Mouse (Mus musculus): ENCODE measurements around the gene Sik2. TPM values are rescaled to one million over a fixed set of nuclear protein-coding genes. Genes with fewer than 3 reads are reported as not detected.

The Sik2 gene
- total RNA-seq, 2 experiments from 2014 or later = 13.2 to 41.0 TPM

GRCm38 (mm10) chr9:51006846-51007245 is 2.0 kb downstream of the Sik2 start:
- peak; percentile 59; the same call in 1 of the 2 replicates for ATAC-seq (replicated peaks; ENCODE audit: low FRiP score, low TSS enrichment, poor library complexity, severe bottlenecking)

DNA sequence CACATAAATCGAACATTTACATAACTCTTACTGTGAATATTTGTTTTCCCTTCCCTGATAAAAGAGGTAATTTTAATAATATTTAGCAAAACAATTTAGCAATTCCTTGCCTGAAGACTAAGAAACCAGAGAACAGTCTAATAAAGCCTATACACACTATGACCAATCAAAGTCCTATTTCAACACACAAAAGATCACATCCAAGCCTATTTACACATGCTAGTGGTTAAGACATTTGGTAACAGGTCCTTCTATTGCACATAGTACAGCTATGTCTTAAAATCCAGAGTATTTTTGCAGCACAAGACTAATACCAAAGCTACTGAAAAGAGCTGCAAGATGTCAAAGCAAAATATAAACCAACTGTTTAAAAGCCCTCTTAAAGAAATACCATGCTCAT is 4.8 kb downstream of the Sik2 start:
- no peak for ATAC-seq (replicated peaks; ENCODE audit: low FRiP score, low TSS enrichment, poor library complexity, severe bottlenecking)

DNA sequence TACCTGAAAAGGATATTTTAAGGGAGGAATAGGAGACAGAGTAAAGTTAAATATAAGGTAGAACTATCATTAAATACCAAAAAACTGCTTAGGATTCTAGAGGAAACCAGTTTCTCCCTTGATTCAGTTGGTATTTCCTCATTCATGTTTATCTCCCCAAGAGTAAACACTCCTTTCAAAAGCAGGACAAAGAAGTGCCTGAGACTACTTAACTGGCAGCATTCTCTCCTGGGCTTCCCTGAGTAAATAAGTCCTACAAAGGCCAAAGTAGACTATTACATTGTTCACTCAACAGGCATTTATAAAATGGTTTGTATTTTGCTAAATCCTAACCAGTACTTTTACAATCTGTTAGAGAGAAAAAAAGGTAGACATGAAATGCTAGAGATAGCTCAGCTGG is 22.2 kb downstream of the Sik2 start:
- no peak for ATAC-seq (replicated peaks; ENCODE audit: low FRiP score, low TSS enrichment, poor library complexity, severe bottlenecking)

DNA sequence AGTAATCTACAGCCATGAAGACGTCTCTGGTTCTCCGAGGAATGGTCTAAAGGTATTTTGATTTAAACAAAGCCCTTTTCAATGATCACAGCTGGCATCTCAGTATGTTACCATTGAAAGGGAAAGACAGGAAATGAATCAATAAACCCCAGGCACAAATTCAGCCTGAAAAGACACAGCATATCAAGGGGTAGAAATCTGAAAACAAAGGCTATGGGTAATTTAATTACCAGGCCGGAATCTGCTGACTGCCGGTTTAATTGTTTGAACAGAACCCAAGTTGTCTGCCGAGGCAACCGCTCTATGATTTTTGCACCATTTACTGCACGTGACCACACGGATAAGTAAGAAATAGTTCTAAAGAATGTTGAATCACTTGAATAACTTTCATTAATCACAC is 22.8 kb downstream of the Sik2 start:
- no peak for ATAC-seq (replicated peaks; ENCODE audit: low FRiP score, low TSS enrichment, poor library complexity, severe bottlenecking)

- ATAC-seq (replicated peaks; ENCODE audit: low FRiP score, low TSS enrichment, poor library complexity, severe bottlenecking) = no peak
These were observed 27.2 kb downstream of the Sik2 start for GRCm38 (mm10) chr9:50981499-50982190.

- no peak for ATAC-seq (replicated peaks; ENCODE audit: low FRiP score, low TSS enrichment, poor library complexity, severe bottlenecking)
These were observed 34.2 kb downstream of the Sik2 start for GRCm38 (mm10) chr9:50974631-50975030.

DNA sequence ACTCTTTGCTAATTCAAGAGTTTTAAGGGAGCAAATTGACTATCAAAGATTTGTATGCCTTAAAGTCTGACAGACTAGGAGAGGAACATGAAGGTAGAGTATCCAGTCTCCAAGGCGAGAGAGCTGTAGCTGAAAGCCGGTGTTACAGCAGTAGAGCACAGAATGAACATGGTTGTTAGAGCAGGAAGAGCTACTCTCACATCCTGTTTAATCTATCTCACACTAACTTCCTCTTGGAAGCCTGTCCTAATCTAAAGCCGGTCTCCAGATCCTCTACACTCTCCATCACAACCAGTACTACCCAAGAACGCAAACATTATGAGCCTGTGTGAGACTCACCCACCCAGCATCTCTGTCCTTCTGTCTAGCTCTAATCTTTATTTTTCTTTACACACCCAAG is 38.5 kb downstream of the Sik2 start:
- no peak for ATAC-seq (replicated peaks; ENCODE audit: low FRiP score, low TSS enrichment, poor library complexity, severe bottlenecking)

- no peak for ATAC-seq (replicated peaks; ENCODE audit: low FRiP score, low TSS enrichment, poor library complexity, severe bottlenecking)
These were observed 39.6 kb downstream of the Sik2 start for GRCm38 (mm10) chr9:50969266-50969665.

GRCm38 (mm10) chr9:50966277-50966676 is 42.6 kb downstream of the Sik2 start:
- no peak for ATAC-seq (replicated peaks; ENCODE audit: low FRiP score, low TSS enrichment, poor library complexity, severe bottlenecking)

- ATAC-seq (replicated peaks; ENCODE audit: low FRiP score, low TSS enrichment, poor library complexity, severe bottlenecking) = no peak
These were observed 43.5 kb downstream of the Sik2 start for GRCm38 (mm10) chr9:50965392-50965791.

DNA sequence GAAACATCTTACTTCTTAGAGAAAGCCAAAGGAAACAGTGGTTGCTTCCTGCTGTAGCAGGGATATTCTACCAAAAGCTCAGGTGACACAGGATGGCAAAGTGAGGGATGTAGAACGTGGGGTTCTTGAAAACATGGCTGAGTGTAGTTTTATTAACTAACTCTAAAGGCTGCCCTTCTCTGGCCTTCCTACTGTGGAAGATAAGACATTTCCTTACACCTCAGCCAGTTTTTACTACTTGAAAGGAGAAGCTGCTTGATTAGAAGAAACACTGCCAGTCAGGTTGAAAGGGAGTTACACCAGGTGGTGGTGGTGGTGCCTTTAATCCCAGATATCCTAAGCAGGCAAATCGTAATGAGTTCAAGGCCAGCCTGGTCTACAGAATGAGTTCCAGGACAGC is 44.0 kb downstream of the Sik2 start:
- no peak for ATAC-seq (replicated peaks; ENCODE audit: low FRiP score, low TSS enrichment, poor library complexity, severe bottlenecking)

GRCm38 (mm10) chr9:50957956-50958489 is 50.9 kb downstream of the Sik2 start:
- ATAC-seq (replicated peaks; ENCODE audit: low FRiP score, low TSS enrichment, poor library complexity, severe bottlenecking) = no peak

- no peak for ATAC-seq (replicated peaks; ENCODE audit: low FRiP score, low TSS enrichment, poor library complexity, severe bottlenecking)
These were observed 53.7 kb downstream of the Sik2 start for GRCm38 (mm10) chr9:50955176-50955575.

DNA sequence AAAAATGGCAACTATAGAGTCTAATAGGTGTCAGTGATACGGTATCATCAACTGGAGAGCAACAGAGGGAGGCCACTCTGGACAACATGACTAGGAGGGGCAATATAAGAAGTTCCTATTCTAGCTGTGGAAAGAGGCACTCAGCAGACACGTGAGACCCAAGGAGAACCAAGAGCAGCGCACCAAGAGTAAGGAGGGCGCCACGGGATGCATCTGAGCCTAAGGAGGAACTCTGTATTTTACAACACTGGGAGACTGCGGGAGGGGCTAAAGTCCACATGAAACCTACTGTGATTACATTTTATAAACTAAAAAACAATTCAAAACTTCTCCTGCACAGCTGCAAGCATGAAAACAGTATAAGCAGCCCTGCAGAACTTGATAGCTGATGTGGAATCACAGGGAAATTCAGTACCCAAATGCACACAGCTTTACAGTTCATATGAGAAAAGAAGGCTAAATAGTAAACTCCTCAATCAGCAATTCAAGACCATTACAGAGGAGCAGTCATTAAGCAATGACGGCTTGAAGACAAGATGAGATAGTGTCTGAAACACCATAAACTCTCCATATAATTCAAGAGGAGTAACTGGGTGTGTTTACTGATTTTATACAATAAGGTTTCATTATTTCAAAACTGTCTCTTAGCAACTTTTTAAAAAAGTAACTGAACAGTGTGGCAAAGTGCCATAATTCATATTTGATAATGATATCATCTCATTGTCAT is 60.6 kb downstream of the Sik2 start:
- no peak for ATAC-seq (replicated peaks; ENCODE audit: low FRiP score, low TSS enrichment, poor library complexity, severe bottlenecking)

DNA sequence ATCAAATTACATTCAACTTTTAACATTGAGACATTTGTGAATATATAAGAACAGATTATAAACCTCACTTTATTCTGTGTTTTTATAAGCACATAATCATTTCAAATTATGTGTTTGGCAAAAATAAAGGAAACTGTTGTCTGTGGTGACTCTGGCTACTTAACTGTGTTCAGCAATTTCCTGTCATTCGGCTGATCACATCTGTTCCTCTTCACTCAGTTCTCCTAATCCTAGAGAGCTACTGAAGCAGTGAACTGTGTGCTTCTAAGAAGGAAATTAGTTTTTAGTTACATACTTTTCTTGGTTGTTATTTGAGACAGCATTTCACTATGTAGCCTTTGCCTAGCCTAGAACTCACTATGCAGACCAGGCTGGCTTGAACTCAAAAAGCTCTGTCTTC is 62.5 kb downstream of the Sik2 start:
- ATAC-seq (replicated peaks; ENCODE audit: low FRiP score, low TSS enrichment, poor library complexity, severe bottlenecking) = no peak

- ATAC-seq (replicated peaks; ENCODE audit: low FRiP score, low TSS enrichment, poor library complexity, severe bottlenecking) = no peak
These were observed 64.0 kb downstream of the Sik2 start for GRCm38 (mm10) chr9:50944826-50945225.

GRCm38 (mm10) chr9:50942711-50943110 is 66.2 kb downstream of the Sik2 start:
- ATAC-seq (replicated peaks; ENCODE audit: low FRiP score, low TSS enrichment, poor library complexity, severe bottlenecking) = no peak

- no peak for ATAC-seq (replicated peaks; ENCODE audit: low FRiP score, low TSS enrichment, poor library complexity, severe bottlenecking)
These were observed 67.0 kb downstream of the Sik2 start for GRCm38 (mm10) chr9:50941804-50942401.

DNA sequence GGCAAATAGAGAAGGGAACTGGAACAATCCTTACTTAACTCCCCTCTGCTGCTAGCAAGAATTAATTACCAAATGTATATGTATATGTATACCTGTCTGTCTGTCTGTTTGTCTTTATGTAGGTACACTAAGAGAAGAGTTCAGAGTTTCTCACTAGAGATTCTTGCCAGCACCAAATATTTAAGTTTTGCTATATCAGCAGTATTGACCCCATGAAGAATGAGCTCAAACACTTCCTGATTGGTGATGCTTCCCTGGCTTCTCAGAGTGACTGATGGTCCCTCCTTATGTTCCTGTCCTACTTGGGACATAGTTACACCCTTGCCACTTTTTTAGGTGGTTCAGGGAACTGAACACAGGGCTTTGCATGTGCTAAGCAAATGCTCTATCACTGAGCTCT is 78.9 kb downstream of the Sik2 start:
- no peak for ATAC-seq (replicated peaks; ENCODE audit: low FRiP score, low TSS enrichment, poor library complexity, severe bottlenecking)

DNA sequence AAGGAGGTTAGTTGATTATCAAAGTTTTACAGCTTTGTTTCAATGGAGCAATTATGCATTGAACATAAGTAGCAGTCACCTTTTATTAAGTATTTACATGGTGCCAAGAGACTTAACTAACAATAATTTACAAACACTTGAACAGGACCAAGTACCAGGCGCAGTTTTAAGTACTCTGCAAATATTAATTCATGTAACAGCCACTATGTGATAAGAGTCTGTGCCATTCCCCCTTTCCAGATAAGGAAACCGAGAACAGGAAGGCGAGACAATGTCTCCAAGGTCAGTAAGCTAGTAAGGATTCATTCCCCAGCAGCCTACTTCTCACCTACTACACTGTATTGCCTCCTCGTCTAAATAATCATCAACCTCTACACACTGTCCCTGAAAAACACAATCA is 83.1 kb downstream of the Sik2 start:
- ATAC-seq (replicated peaks; ENCODE audit: low FRiP score, low TSS enrichment, poor library complexity, severe bottlenecking) = peak; percentile 31; the same call in 1 of the 2 replicates
